Mouse (Mus musculus): ENCODE results near the gene Npff. TPM values are rescaled to one million over a fixed set of nuclear protein-coding genes. Genes with fewer than 3 reads are reported as not detected.

Gene Npff
- polyA plus RNA-seq, 1 experiment from 2014 or later = 2.3 TPM

GRCm38 (mm10) chr15:102499851-102500250, 24.9 kb downstream of the Npff start:
- Histone ChIP-seq H3K36me3 (ENCODE audit: control insufficient read depth, insufficient read depth, low read length) (peaks cover 89% of the 10 kb centered on the region), H3K4me2 (replicated peaks; ENCODE audit: low read depth, low read length) (no peak overlapping the region), H3K9me3 (ENCODE audit: control insufficient read depth, low read depth, low read length) (no peaks in the 10 kb centered on the region), H3K4me1 (ENCODE audit: control insufficient read depth, insufficient read depth, low read length) (no peaks in the 10 kb centered on the region), H3K27ac (ENCODE audit: low read length) (no peak overlapping the region), H3K27me3 (ENCODE audit: control insufficient read depth, insufficient read depth, low read length) (no peaks in the 10 kb centered on the region), H3K9ac (replicated peaks; ENCODE audit: low read depth, low read length) (no peak overlapping the region), H3K4me3 (ENCODE audit: low read depth, low read length) (no peak overlapping the region)
- WGBS = 81% methylated on average over 6 of the region's 6 CpGs
- ATAC-seq (ENCODE audit: insufficient number of reproducible peaks, insufficient read depth, low FRiP score, low read depth) = no peak

- Histone ChIP-seq H3K27me3 (ENCODE audit: control insufficient read depth, insufficient read depth, low read length) (no peaks in the 10 kb centered on the region), H3K4me2 (replicated peaks; ENCODE audit: low read depth, low read length) (no peak overlapping the region), H3K27ac (ENCODE audit: low read length) (no peak overlapping the region), H3K36me3 (ENCODE audit: control insufficient read depth, insufficient read depth, low read length) (peaks cover 90% of the 10 kb centered on the region), H3K4me1 (ENCODE audit: control insufficient read depth, insufficient read depth, low read length) (no peaks in the 10 kb centered on the region), H3K9ac (replicated peaks; ENCODE audit: low read depth, low read length) (no peak overlapping the region), H3K9me3 (ENCODE audit: control insufficient read depth, low read depth, low read length) (no peaks in the 10 kb centered on the region), H3K4me3 (ENCODE audit: low read depth, low read length) (no peak overlapping the region)
- no peak for ATAC-seq (ENCODE audit: insufficient number of reproducible peaks, insufficient read depth, low FRiP score, low read depth)
- WGBS = 65% methylated on average over 3 of the region's 3 CpGs
Measured at GRCm38 (mm10) chr15:102499370-102499769, 25.4 kb downstream of the Npff start.

- H3K4me1 ChIP-seq (ENCODE audit: control insufficient read depth, insufficient read depth, low read length) = no peaks in the 10 kb centered on the region
- H3K9me3 ChIP-seq (ENCODE audit: control insufficient read depth, low read depth, low read length) = no peaks in the 10 kb centered on the region
- no peak for ATAC-seq (ENCODE audit: insufficient number of reproducible peaks, insufficient read depth, low FRiP score, low read depth)
- no peak overlapping the region for H3K9ac ChIP-seq (replicated peaks; ENCODE audit: low read depth, low read length)
- H3K36me3 ChIP-seq (ENCODE audit: control insufficient read depth, insufficient read depth, low read length) = peaks cover 90% of the 10 kb centered on the region
- H3K4me2 ChIP-seq (replicated peaks; ENCODE audit: low read depth, low read length) = no peak overlapping the region
- no peak overlapping the region for H3K4me3 ChIP-seq (ENCODE audit: low read depth, low read length)
- H3K27ac ChIP-seq (ENCODE audit: low read length) = no peak overlapping the region
- no peaks in the 10 kb centered on the region for H3K27me3 ChIP-seq (ENCODE audit: control insufficient read depth, insufficient read depth, low read length)
- 83% methylated on average over 3 of the region's 3 CpGs for WGBS
Measured at GRCm38 (mm10) chr15:102498322-102498721, 26.4 kb downstream of the Npff start.

DNA sequence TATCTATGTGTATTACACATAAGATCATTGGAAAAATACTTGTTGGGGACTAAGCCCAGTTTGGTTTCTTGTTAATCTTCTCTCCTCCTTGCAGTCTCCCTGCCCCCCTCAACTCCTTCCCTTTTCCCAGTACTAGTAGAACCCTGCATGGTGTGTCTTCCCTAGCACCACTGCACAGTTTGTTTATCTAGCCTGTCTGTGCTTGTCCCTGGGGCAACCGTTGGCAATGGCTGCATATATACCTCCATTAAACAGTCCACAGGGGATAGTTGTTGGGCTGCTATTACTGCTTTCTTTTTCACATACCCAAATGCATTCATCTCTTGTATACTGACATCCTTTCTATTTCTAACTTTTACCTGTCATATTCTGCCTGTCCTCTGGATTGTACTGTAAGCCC, 37.1 kb downstream of the Npff start:
- H3K36me3 ChIP-seq (ENCODE audit: control insufficient read depth, insufficient read depth, low read length) = peaks cover 88% of the 10 kb centered on the region
- H3K27ac ChIP-seq (ENCODE audit: low read length) = no peak overlapping the region
- H3K27me3 ChIP-seq (ENCODE audit: control insufficient read depth, insufficient read depth, low read length) = no peaks in the 10 kb centered on the region
- H3K9me3 ChIP-seq (ENCODE audit: control insufficient read depth, low read depth, low read length) = no peaks in the 10 kb centered on the region
- H3K4me2 ChIP-seq (replicated peaks; ENCODE audit: low read depth, low read length) = no peak overlapping the region
- H3K4me3 ChIP-seq (ENCODE audit: low read depth, low read length) = no peak overlapping the region
- H3K4me1 ChIP-seq (ENCODE audit: control insufficient read depth, insufficient read depth, low read length) = no peaks in the 10 kb centered on the region
- no peak overlapping the region for H3K9ac ChIP-seq (replicated peaks; ENCODE audit: low read depth, low read length)
- 63% methylated on average over 1 of the region's 1 CpGs for WGBS
- ATAC-seq (ENCODE audit: insufficient number of reproducible peaks, insufficient read depth, low FRiP score, low read depth) = no peak

DNA sequence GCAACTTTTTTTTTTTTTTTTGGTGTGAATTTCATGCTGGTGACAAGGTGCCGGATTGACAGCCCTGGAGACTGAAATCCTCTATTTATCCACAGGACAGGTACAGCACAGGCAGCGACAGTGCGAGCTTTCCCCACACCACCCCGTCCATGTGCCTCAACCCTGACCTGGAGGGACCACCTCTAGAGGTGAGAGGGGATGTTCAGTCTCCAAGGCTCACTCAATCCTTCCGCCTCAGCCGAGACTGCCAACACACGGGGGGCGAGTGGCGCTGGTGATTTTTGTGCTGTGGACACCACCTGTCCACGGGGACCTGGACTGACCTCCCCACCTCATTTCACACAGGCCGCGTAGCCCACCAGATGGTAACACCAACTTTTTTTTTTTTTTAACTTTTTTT, 38.9 kb downstream of the Npff start:
- no peaks in the 10 kb centered on the region for H3K9me3 ChIP-seq (ENCODE audit: control insufficient read depth, low read depth, low read length)
- WGBS = 89% methylated on average over 12 of the region's 12 CpGs
- ATAC-seq (ENCODE audit: insufficient number of reproducible peaks, insufficient read depth, low FRiP score, low read depth) = no peak
- H3K9ac ChIP-seq (replicated peaks; ENCODE audit: low read depth, low read length) = no peak overlapping the region
- H3K4me2 ChIP-seq (replicated peaks; ENCODE audit: low read depth, low read length) = no peak overlapping the region
- H3K36me3 ChIP-seq (ENCODE audit: control insufficient read depth, insufficient read depth, low read length) = peaks cover 86% of the 10 kb centered on the region
- H3K4me3 ChIP-seq (ENCODE audit: low read depth, low read length) = no peak overlapping the region
- H3K27me3 ChIP-seq (ENCODE audit: control insufficient read depth, insufficient read depth, low read length) = no peaks in the 10 kb centered on the region
- no peaks in the 10 kb centered on the region for H3K4me1 ChIP-seq (ENCODE audit: control insufficient read depth, insufficient read depth, low read length)
- no peak overlapping the region for H3K27ac ChIP-seq (ENCODE audit: low read length)

DNA sequence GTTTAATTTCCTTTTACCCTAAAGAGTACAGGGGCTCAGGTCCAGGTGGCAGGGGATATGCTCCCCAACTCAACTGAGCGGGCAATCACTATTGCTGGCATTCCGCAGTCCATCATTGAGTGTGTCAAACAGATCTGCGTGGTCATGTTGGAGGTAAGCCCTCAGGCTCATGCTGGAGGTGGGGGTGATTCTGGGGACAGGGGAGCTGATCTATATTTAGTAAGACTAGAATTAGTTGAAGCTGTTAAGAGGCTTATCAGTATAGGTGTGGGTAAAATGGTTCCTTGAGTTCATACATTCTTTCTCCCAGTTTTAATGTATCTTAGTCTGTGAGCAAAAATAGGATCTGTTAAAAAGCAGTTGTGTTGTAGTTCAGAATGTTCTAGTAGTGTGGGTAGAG, 41.6 kb downstream of the Npff start:
- Histone ChIP-seq H3K9ac (replicated peaks; ENCODE audit: low read depth, low read length) (no peak overlapping the region), H3K27ac (ENCODE audit: low read length) (no peak overlapping the region), H3K36me3 (ENCODE audit: control insufficient read depth, insufficient read depth, low read length) (peaks cover 82% of the 10 kb centered on the region), H3K4me3 (ENCODE audit: low read depth, low read length) (no peak overlapping the region), H3K27me3 (ENCODE audit: control insufficient read depth, insufficient read depth, low read length) (no peaks in the 10 kb centered on the region), H3K4me1 (ENCODE audit: control insufficient read depth, insufficient read depth, low read length) (no peaks in the 10 kb centered on the region), H3K9me3 (ENCODE audit: control insufficient read depth, low read depth, low read length) (no peaks in the 10 kb centered on the region), H3K4me2 (replicated peaks; ENCODE audit: low read depth, low read length) (no peak overlapping the region)
- WGBS = 78% methylated on average over 3 of the region's 3 CpGs
- no peak for ATAC-seq (ENCODE audit: insufficient number of reproducible peaks, insufficient read depth, low FRiP score, low read depth)

- Histone ChIP-seq H3K27me3 (ENCODE audit: control insufficient read depth, insufficient read depth, low read length) (no peaks in the 10 kb centered on the region), H3K4me3 (ENCODE audit: low read depth, low read length) (no peak overlapping the region), H3K4me2 (replicated peaks; ENCODE audit: low read depth, low read length) (no peak overlapping the region), H3K27ac (ENCODE audit: low read length) (no peak overlapping the region), H3K36me3 (ENCODE audit: control insufficient read depth, insufficient read depth, low read length) (peaks cover 58% of the 10 kb centered on the region), H3K9me3 (ENCODE audit: control insufficient read depth, low read depth, low read length) (no peaks in the 10 kb centered on the region), H3K9ac (replicated peaks; ENCODE audit: low read depth, low read length) (no peak overlapping the region), H3K4me1 (ENCODE audit: control insufficient read depth, insufficient read depth, low read length) (peaks cover 8% of the 10 kb centered on the region; the same call in 1 of the 2 replicates)
- 82% methylated on average over 2 of the region's 2 CpGs for WGBS
- no peak for ATAC-seq (ENCODE audit: insufficient number of reproducible peaks, insufficient read depth, low FRiP score, low read depth)
Measured at GRCm38 (mm10) chr15:102474520-102474919, 50.2 kb downstream of the Npff start.

Other genes with a start within 250 kb of the Npff start
- 63.1 and 63.7 TPM in 2 replicates for gene Mfsd5, start 245.5 kb downstream of the Npff start, polyA plus RNA-seq (2014; fragmentation: Nextera tagmentation; extraction: Ambion mirVana)
- 25.4 and 28.6 TPM in 2 replicates for gene Espl1, start 228.7 kb downstream of the Npff start, polyA plus RNA-seq (2014; fragmentation: Nextera tagmentation; extraction: Ambion mirVana)
- 500 and 514 TPM in 2 replicates for gene Pfdn5, start 198.8 kb downstream of the Npff start, polyA plus RNA-seq (2014; fragmentation: Nextera tagmentation; extraction: Ambion mirVana)
- 96.9 and 109 TPM in 2 replicates for gene Myg1, start 193.2 kb downstream of the Npff start, polyA plus RNA-seq (2014; fragmentation: Nextera tagmentation; extraction: Ambion mirVana)
- 63.8 and 68.4 TPM in 2 replicates for gene Aaas, start 174.2 kb downstream of the Npff start, polyA plus RNA-seq (2014; fragmentation: Nextera tagmentation; extraction: Ambion mirVana)
- 2.0 and 2.5 TPM in 2 replicates for gene Sp7, start 157.8 kb downstream of the Npff start, polyA plus RNA-seq (2014; fragmentation: Nextera tagmentation; extraction: Ambion mirVana)
- 16.9 and 18.9 TPM in 2 replicates for gene Sp1, start 118.8 kb downstream of the Npff start, polyA plus RNA-seq (2014; fragmentation: Nextera tagmentation; extraction: Ambion mirVana)
- gene Amhr2, start 79.6 kb downstream of the Npff start, polyA plus RNA-seq (2014; fragmentation: Nextera tagmentation; extraction: Ambion mirVana) = 0.94 and 1.2 TPM in 2 replicates
- 132 and 138 TPM in 2 replicates for gene Prr13, start 65.9 kb downstream of the Npff start, polyA plus RNA-seq (2014; fragmentation: Nextera tagmentation; extraction: Ambion mirVana)
- 298 and 302 TPM in 2 replicates for gene Pcbp2, start 54.4 kb downstream of the Npff start, polyA plus RNA-seq (2014; fragmentation: Nextera tagmentation; extraction: Ambion mirVana)
- 4.5 and 7.0 TPM in 2 replicates for gene Gm10337, start 21.2 kb downstream of the Npff start, polyA plus RNA-seq (2014; fragmentation: Nextera tagmentation; extraction: Ambion mirVana)
- gene Map3k12, start 7.9 kb downstream of the Npff start, polyA plus RNA-seq (2014; fragmentation: Nextera tagmentation; extraction: Ambion mirVana) = 18.6 and 20.0 TPM in 2 replicates
- gene Tarbp2, start 6.8 kb downstream of the Npff start, polyA plus RNA-seq (2014; fragmentation: Nextera tagmentation; extraction: Ambion mirVana) = 87.0 and 101 TPM in 2 replicates
- not detected in 2 replicates for gene Gm28047, start 100.1 kb upstream of the Npff start, polyA plus RNA-seq (2014; fragmentation: Nextera tagmentation; extraction: Ambion mirVana)
- 42.7 and 48.9 TPM in 2 replicates for gene Atf7, start 100.5 kb upstream of the Npff start, polyA plus RNA-seq (2014; fragmentation: Nextera tagmentation; extraction: Ambion mirVana)
- 86.0 and 99.3 TPM in 2 replicates for gene Atp5g2, start 147.4 kb upstream of the Npff start, polyA plus RNA-seq (2014; fragmentation: Nextera tagmentation; extraction: Ambion mirVana)
- gene Calcoco1, start 197.2 kb upstream of the Npff start, polyA plus RNA-seq (2014; fragmentation: Nextera tagmentation; extraction: Ambion mirVana) = 31.9 and 34.4 TPM in 2 replicates